Comparison of ENCODE assay signal across 10 mouse cellular contexts in genomic region chr16:34342369-34343160, GRCm38 (mm10).
DNase-seq lines count a peak whose midpoint lies in the region; ATAC-seq and TF ChIP-seq lines count a peak whose summit lies in the region.
"Had no signal": no experiment of that assay in that cellular context is flagged by ENCODE, and none has a peak within 500 bp of the region (broad histone marks: within the 10 kb centered on the region; RNA-seq: fewer than 3 reads in every experiment).

No protein-coding gene starts in this region.

- DNase-seq in cerebellum, postnatal 10 days = peak; percentile 74 to 85
- no peak for DNase-seq in cerebellum, adult 8-10 months
- peak; percentile 84 for DNase-seq in brain, embryonic 14.5 days (ENCODE audit: low read depth)
- DNase-seq in heart, postnatal 10 days = peak; percentile 42 to 43
- DNase-seq in urinary bladder, postnatal 10 days (ENCODE audit: low spot score) = no peak
- no peak for DNase-seq in adrenal gland, postnatal 4 days (ENCODE audit: low spot score in 2 of 2)
- DNase-seq in thymus, postnatal 4 days = no peak
- DNase-seq: adrenal gland, postnatal 14 days; lung, adult 2 months had no signal

- no peak for TF ChIP-seq CTCF in brain, embryonic 14.5 days (IDR thresholded peaks at IDR 0.05; ENCODE audit: borderline replicate concordance, extremely low read depth, insufficient read depth, insufficient read length)

- TF ChIP-seq POLR2A in brain, embryonic 14.5 days (IDR thresholded peaks at IDR 0.05; ENCODE audit: borderline replicate concordance, extremely low read depth, insufficient read depth, insufficient read length, poor library complexity, severe bottlenecking) = no peak

- intact Hi-C loops in heart, postnatal 10 days (cut with DNase I) = loop anchor here (2.0 kb wide), 1 partner anchor 230 kb away; the partner anchor contains the start of gene Kalrn

- peak; percentile 65 for ATAC-seq in megakaryocyte progenitor cell, adult 5-6 weeks (replicated peaks; ENCODE audit: poor library complexity)

Comparison
In these comparisons a context has a peak if more than half of its experiments do, and no peak if none do; other contexts are left out.
1. DNase-seq: peak in cerebellum, postnatal 10 days (2 of 2), brain, embryonic 14.5 days (single experiment) and heart, postnatal 10 days (2 of 2); none in cerebellum, adult 8-10 months (single experiment), urinary bladder, postnatal 10 days (single experiment), adrenal gland, postnatal 4 days (0 of 2) and thymus, postnatal 4 days (single experiment).